Mouse (Mus musculus): ENCODE results near the gene Mrpl10.

GRCm38 (mm10) chr11:97074235-97074634 is 32.9 kb downstream of the Mrpl10 start:
- TF ChIP-seq CTCF (IDR thresholded peaks at IDR 0.05; ENCODE audit: extremely low read depth, insufficient read depth, insufficient read length, insufficient replicate concordance) (no peak), POLR2A (IDR thresholded peaks at IDR 0.05; ENCODE audit: low read depth, low read length) (no peak)

Measured in spleen, adult 2 months (tissue).